In the genomic region with DNA sequence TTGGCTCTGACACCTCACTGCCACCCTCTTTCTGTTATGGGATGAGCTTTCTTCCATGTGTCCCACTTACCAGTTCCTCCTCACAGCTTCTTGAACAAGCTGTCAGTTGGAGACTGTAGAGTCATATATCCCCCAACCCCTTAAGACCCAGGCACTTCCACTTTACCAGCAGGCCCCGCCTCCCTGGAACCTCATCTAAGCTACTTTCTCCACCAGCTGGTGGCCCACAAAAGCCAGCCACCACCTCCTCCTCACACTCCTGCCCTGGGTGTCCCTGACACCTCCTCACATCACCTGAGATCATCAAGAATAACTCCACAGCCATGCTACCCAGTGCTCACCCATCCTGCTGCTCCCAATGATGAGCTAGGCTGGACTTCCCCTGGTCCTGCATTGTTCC, we compare ENCODE assay signal across 20 mouse cellular contexts.
DNase-seq lines count a peak whose midpoint lies in the region; ATAC-seq lines count a peak whose summit lies in the region.
"Had no signal": no experiment of that assay in that cellular context is flagged by ENCODE, and none has a peak within 500 bp of the region (broad histone marks: within the 10 kb centered on the region; RNA-seq: fewer than 3 reads in every experiment).

No protein-coding gene starts in this region.

- no peak for DNase-seq in hindbrain, embryonic 10.5 days (ENCODE audit: low spot score)
- DNase-seq in hindbrain, embryonic 14.5 days (ENCODE audit: low spot score) = no peak
- DNase-seq in thymus, postnatal 0 days (ENCODE audit: low spot score) = peak; percentile 58
- DNase-seq in thymus, postnatal 25 days = peak; percentile 34
- DNase-seq in thymus, postnatal 4 days = peak; percentile 68
- no peak for DNase-seq in lung, adult 18-20 months
- DNase-seq: adrenal gland, adult 2 months; adrenal gland, postnatal 10 days; adrenal gland, postnatal 25 days; B cell, adult 2 months; cerebellum, adult 11 months; cerebellum, adult 18-20 months; cerebellum, adult 8-10 months; cerebellum, adult 9-11 months; cerebellum, postnatal 14 days had no signal

- no peak overlapping the region for H3K4me2 ChIP-seq in hindbrain, embryonic 14.5 days (replicated peaks)
- no peak overlapping the region for H3K4me2 ChIP-seq in intestine, embryonic 16.5 days (ENCODE audit: low read depth, low read length)
- H3K4me2 ChIP-seq: embryonic facial prominence, embryonic 12.5 days; forebrain, embryonic 13.5 days; forebrain, embryonic 15.5 days had no signal

- H3K36me3 ChIP-seq in hindbrain, embryonic 10.5 days = no peaks in the 10 kb centered on the region
- H3K36me3 ChIP-seq in hindbrain, embryonic 14.5 days (replicated peaks; ENCODE audit: control insufficient read depth, insufficient read depth) = no peaks in the 10 kb centered on the region
- no peaks in the 10 kb centered on the region for H3K36me3 ChIP-seq in intestine, embryonic 16.5 days (ENCODE audit: control insufficient read depth, insufficient read depth, low read length)
- H3K36me3 ChIP-seq: embryonic facial prominence, embryonic 10.5 days; embryonic facial prominence, embryonic 12.5 days; forebrain, embryonic 15.5 days had no signal

- H3K4me3 ChIP-seq in hindbrain, embryonic 10.5 days = no peak overlapping the region
- H3K4me3 ChIP-seq in hindbrain, embryonic 14.5 days (replicated peaks; ENCODE audit: low read length) = no peak overlapping the region
- H3K4me3 ChIP-seq in intestine, embryonic 16.5 days (ENCODE audit: low read length) = no peak overlapping the region
- H3K4me3 ChIP-seq: embryonic facial prominence, embryonic 10.5 days; embryonic facial prominence, embryonic 12.5 days; forebrain, embryonic 13.5 days; forebrain, embryonic 15.5 days had no signal

- H3K9me3 ChIP-seq in hindbrain, embryonic 10.5 days = peaks cover 9% of the 10 kb centered on the region; the same call in 1 of the 2 replicates
- H3K9me3 ChIP-seq in hindbrain, embryonic 14.5 days (ENCODE audit: control insufficient read depth, low read length) = no peaks in the 10 kb centered on the region
- H3K9me3 ChIP-seq in intestine, embryonic 16.5 days (ENCODE audit: control insufficient read depth, low read length) = 0 out of 2 replicates have a peak, but pooled peaks cover 3% of the 10 kb centered on the region
- H3K9me3 ChIP-seq: embryonic facial prominence, embryonic 12.5 days; forebrain, embryonic 13.5 days; forebrain, embryonic 15.5 days had no signal

- no peak for ATAC-seq in hindbrain, embryonic 14.5 days (ENCODE audit: low FRiP score)
- ATAC-seq in intestine, embryonic 16.5 days = no peak
- ATAC-seq: forebrain, embryonic 13.5 days; forebrain, embryonic 15.5 days had no signal

- H3K27me3 ChIP-seq in hindbrain, embryonic 10.5 days (ENCODE audit: insufficient read depth, poor library complexity, severe bottlenecking) = no peaks in the 10 kb centered on the region
- no peaks in the 10 kb centered on the region for H3K27me3 ChIP-seq in hindbrain, embryonic 14.5 days (ENCODE audit: control insufficient read depth, insufficient read depth, low read length)
- no peaks in the 10 kb centered on the region for H3K27me3 ChIP-seq in intestine, embryonic 16.5 days (replicated peaks; ENCODE audit: control insufficient read depth, insufficient read depth, low read length)
- H3K27me3 ChIP-seq: embryonic facial prominence, embryonic 12.5 days; forebrain, embryonic 13.5 days; forebrain, embryonic 15.5 days had no signal

- H3K9ac ChIP-seq in hindbrain, embryonic 14.5 days = no peak overlapping the region
- no peak overlapping the region for H3K9ac ChIP-seq in intestine, embryonic 16.5 days (ENCODE audit: low read depth, low read length)
- H3K9ac ChIP-seq: embryonic facial prominence, embryonic 12.5 days; forebrain, embryonic 13.5 days; forebrain, embryonic 15.5 days had no signal

- peaks cover 20% of the 10 kb centered on the region for H3K4me1 ChIP-seq in hindbrain, embryonic 10.5 days (replicated peaks)
- no peaks in the 10 kb centered on the region for H3K4me1 ChIP-seq in hindbrain, embryonic 14.5 days (replicated peaks; ENCODE audit: control insufficient read depth, insufficient read depth, low read length)
- peaks cover 9% of the 10 kb centered on the region for H3K4me1 ChIP-seq in intestine, embryonic 16.5 days (ENCODE audit: control insufficient read depth, insufficient read depth, low read length)
- H3K4me1 ChIP-seq: forebrain, embryonic 13.5 days; forebrain, embryonic 15.5 days had no signal

- H3K27ac ChIP-seq in hindbrain, embryonic 10.5 days = peak overlapping the region; percentile 9; the same call in 1 of the 2 replicates
- H3K27ac ChIP-seq in hindbrain, embryonic 14.5 days = no peak overlapping the region
- no peak overlapping the region for H3K27ac ChIP-seq in intestine, embryonic 16.5 days (ENCODE audit: low read length)
- H3K27ac ChIP-seq: embryonic facial prominence, embryonic 10.5 days; embryonic facial prominence, embryonic 12.5 days; forebrain, embryonic 13.5 days; forebrain, embryonic 15.5 days had no signal

- 92% methylated on average over 1 of the region's 1 CpGs for WGBS in hindbrain, embryonic 10.5 days
- WGBS in hindbrain, embryonic 14.5 days = 89% methylated on average over 1 of the region's 1 CpGs
- WGBS in intestine, embryonic 16.5 days = 93% methylated on average over 1 of the region's 1 CpGs

Comparison
In these comparisons a context has a peak if more than half of its experiments do, and no peak if none do; other contexts are left out.
1. DNase-seq: peak in thymus, postnatal 0 days (single experiment), thymus, postnatal 25 days (single experiment) and thymus, postnatal 4 days (single experiment); none in hindbrain, embryonic 10.5 days (single experiment), hindbrain, embryonic 14.5 days (single experiment) and lung, adult 18-20 months (0 of 2).